Mouse (Mus musculus): ENCODE measurements at regions not wholly inside any gene's neighbourhood (a gene's known extent, or its start where the extent isn't known, plus 50 kb on each side); places are given as distances from the start of the nearest gene placed in this dataset.

DNA sequence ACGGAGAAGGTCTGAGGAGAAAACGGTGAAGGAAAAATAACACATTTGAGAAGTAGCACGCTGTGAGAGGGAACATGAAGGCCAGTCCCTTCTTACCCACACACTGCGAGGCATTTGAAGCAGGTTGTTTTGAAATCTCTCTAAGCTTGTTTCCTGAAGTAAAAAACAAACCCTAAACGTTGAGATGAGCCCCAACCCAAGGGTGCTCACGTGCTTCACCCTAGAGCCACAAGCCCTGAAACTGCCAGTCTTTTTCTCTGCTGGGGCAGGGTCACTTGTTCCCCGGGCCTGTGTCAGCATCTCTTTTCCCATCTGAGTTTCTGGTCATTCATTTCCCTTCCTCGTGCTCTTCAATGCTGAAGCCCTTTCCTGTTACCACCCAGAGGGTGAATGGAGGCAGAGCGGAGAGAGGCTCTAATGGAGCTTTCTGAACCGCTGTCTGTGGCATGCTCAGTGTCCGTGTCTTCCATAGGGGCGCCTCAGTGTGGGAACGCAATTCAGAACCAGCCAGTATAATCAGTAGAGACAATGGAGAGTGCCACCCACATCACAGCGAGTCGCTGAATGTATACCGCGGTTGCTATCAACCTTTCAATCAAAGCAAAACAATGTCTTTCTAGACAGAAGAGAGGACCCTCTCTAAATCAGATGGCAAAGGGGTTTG is 375.0 kb upstream of the Gm10131 start:
- TF ChIP-seq CTCF (IDR thresholded peaks at IDR 0.05; ENCODE audit: control insufficient read depth, insufficient read depth, insufficient replicate concordance, low read depth, low read length), result no peak
- no peak for TF ChIP-seq POLR2A (IDR thresholded peaks at IDR 0.05; ENCODE audit: control insufficient read depth, low read depth, low read length)
- no peak overlapping the region for H3K27ac ChIP-seq (ENCODE audit: control insufficient read depth, insufficient read depth, low read depth, low read length)

DNA sequence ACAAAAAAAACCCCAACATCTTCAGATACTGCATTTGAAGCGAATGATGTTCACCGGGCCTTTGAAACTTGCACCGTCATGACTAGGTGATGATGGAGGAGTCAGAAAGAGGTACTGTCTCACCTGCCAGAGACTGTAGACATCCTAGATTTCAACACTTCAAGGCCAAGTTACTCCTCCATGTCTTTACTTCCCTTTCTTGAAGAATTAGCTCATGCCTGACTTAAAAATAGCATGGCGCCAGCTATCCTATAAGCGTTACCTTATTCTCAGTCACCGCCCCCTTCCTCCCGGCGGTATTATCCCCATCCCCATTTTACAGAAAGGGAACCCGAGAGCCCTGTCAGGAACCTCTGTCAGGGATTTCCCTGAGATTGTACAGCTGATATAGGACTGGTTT is 374.4 kb upstream of the Gm10131 start:
- H3K4me1 ChIP-seq (ENCODE audit: control insufficient read depth, insufficient read depth, low read length), result no peaks in the 10 kb centered on the region
- H3K27me3 ChIP-seq (ENCODE audit: control insufficient read depth, insufficient read depth, low read length), result no peaks in the 10 kb centered on the region
- TF ChIP-seq POLR2A (IDR thresholded peaks at IDR 0.05; ENCODE audit: control insufficient read depth, low read depth, low read length) (no peak), CTCF (IDR thresholded peaks at IDR 0.05; ENCODE audit: control insufficient read depth, insufficient read depth, insufficient replicate concordance, low read depth, low read length) (no peak)
- H3K4me3 ChIP-seq (ENCODE audit: control insufficient read depth, low read depth, low read length), result no peak overlapping the region
- no peak overlapping the region for H3K27ac ChIP-seq (ENCODE audit: control insufficient read depth, insufficient read depth, low read depth, low read length)
- H3K36me3 ChIP-seq (ENCODE audit: control insufficient read depth, insufficient read depth, low read length), result no peaks in the 10 kb centered on the region

More for the DNA sequence above, 375.0 kb upstream of the Gm10131 start:
- no peak overlapping the region for H3K4me3 ChIP-seq (ENCODE audit: control insufficient read depth, low read depth, low read length)
- no peaks in the 10 kb centered on the region for H3K36me3 ChIP-seq (ENCODE audit: control insufficient read depth, insufficient read depth, low read length)
- H3K27me3 ChIP-seq (ENCODE audit: control insufficient read depth, insufficient read depth, low read length), result no peaks in the 10 kb centered on the region
- no peaks in the 10 kb centered on the region for H3K4me1 ChIP-seq (ENCODE audit: control insufficient read depth, insufficient read depth, low read length)

DNA sequence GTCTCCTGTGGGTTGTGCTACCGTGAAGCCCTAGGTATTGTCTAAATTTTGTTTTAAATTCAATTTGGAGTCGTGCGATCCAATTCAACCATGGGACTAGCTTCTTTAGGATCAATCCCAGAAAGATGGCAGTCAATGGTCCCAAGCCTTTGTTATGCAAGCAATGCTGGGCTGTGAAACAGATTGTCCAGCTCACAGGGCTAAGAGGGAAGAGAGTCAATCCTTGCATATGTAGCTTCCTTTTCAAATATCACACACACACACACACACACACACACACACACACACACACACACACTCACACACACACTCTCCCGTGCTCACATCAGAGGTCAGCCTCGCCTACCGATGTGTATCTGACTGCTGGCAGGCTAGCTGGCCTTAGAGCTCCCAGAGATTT is 373.8 kb upstream of the Gm10131 start:
- no peaks in the 10 kb centered on the region for H3K36me3 ChIP-seq (ENCODE audit: control insufficient read depth, insufficient read depth, low read length)
- no peak overlapping the region for H3K27ac ChIP-seq (ENCODE audit: control insufficient read depth, insufficient read depth, low read depth, low read length)
- TF ChIP-seq POLR2A (IDR thresholded peaks at IDR 0.05; ENCODE audit: control insufficient read depth, low read depth, low read length) (no peak), CTCF (IDR thresholded peaks at IDR 0.05; ENCODE audit: control insufficient read depth, insufficient read depth, insufficient replicate concordance, low read depth, low read length) (no peak)
- no peaks in the 10 kb centered on the region for H3K4me1 ChIP-seq (ENCODE audit: control insufficient read depth, insufficient read depth, low read length)
- no peaks in the 10 kb centered on the region for H3K27me3 ChIP-seq (ENCODE audit: control insufficient read depth, insufficient read depth, low read length)
- H3K4me3 ChIP-seq (ENCODE audit: control insufficient read depth, low read depth, low read length), result no peak overlapping the region

DNA sequence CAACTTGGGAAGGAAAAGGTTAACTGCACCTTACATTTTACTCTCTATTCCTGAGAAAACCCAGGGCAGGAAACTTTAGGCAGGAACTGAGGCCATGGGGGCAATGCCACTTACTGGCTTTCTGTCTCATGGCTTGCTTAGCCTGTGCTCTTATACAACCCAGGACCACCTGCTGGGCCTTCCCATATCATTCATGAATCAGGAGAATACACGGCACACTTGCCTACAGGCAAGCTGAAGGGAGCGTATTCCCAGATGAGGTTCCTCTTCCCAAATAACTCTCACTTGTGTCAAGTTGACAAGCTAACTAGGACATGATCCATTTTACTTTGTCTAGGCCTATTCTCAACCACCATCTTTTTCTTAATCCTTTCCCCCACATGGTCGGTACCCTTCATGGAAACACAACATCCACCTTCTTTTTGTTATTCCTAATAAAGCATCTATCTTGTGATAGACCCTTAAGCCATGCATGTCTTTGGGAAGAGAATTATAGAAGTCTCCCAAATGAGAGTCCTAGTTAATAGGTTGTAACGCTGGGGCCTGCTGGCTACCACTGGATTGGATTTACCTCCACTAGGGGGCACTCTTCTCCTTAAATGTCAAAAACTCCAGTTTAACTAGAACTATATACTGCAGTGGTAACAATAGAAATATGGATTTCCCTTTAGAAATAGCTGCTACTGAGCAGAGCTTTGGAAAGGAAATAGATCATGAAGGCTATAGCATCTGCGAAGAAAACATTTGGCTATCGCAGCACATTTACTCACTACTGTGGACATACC is 373.2 kb upstream of the Gm10131 start:
- Histone ChIP-seq H3K27me3 (ENCODE audit: control insufficient read depth, insufficient read depth, low read length) (no peaks in the 10 kb centered on the region), H3K27ac (ENCODE audit: control insufficient read depth, insufficient read depth, low read depth, low read length) (no peak overlapping the region), H3K4me1 (ENCODE audit: control insufficient read depth, insufficient read depth, low read length) (no peaks in the 10 kb centered on the region), H3K4me3 (ENCODE audit: control insufficient read depth, low read depth, low read length) (no peak overlapping the region), H3K36me3 (ENCODE audit: control insufficient read depth, insufficient read depth, low read length) (no peaks in the 10 kb centered on the region)
- TF ChIP-seq POLR2A (IDR thresholded peaks at IDR 0.05; ENCODE audit: control insufficient read depth, low read depth, low read length) (no peak), CTCF (IDR thresholded peaks at IDR 0.05; ENCODE audit: control insufficient read depth, insufficient read depth, insufficient replicate concordance, low read depth, low read length) (no peak)

DNA sequence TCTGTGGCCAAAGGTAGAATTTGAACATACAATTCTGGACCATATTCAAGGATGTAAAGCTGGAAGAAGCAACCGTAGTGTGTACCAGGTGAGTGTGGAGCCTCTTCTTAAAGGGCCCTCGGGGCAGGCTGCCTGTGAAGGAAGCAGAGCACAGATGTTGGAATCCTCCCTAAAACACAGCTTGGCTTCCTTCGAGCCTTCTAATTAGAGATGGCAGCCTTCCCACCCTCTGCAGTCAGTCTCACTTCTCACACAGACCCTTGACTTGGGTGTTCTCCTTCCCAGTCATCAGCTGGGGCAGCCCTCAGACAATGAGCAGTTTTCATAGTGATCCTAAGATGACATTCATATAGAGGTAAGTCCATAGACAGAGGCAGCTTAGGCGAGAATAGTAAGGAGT is 371.7 kb upstream of the Gm10131 start:
- TF ChIP-seq CTCF (IDR thresholded peaks at IDR 0.05; ENCODE audit: control insufficient read depth, insufficient read depth, insufficient replicate concordance, low read depth, low read length) (no peak), POLR2A (IDR thresholded peaks at IDR 0.05; ENCODE audit: control insufficient read depth, low read depth, low read length) (no peak)
- Histone ChIP-seq H3K4me3 (ENCODE audit: control insufficient read depth, low read depth, low read length) (no peak overlapping the region), H3K27ac (ENCODE audit: control insufficient read depth, insufficient read depth, low read depth, low read length) (no peak overlapping the region), H3K4me1 (ENCODE audit: control insufficient read depth, insufficient read depth, low read length) (no peaks in the 10 kb centered on the region), H3K27me3 (ENCODE audit: control insufficient read depth, insufficient read depth, low read length) (no peaks in the 10 kb centered on the region), H3K36me3 (ENCODE audit: control insufficient read depth, insufficient read depth, low read length) (no peaks in the 10 kb centered on the region)

DNA sequence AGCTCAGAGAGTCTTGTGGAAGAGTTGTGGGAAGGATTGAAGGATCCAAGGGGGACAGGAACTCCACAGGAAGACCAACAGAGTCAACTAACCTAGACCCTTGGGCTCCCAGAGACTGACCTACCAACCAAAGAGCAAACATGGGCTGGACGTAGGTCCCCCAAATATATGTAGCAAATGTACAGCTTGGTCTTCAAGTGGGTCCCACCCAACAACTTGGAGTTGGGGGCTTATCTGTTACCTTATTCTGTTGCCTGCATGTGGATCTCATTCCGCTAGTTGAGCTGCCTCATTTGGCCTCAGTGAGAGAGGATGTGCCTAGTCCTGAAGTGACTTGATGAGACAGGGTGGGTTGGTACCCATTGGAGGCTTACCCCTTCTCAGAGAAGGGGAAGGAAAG is 371.1 kb upstream of the Gm10131 start:
- H3K4me3 ChIP-seq (ENCODE audit: control insufficient read depth, low read depth, low read length), result no peak overlapping the region
- TF ChIP-seq CTCF (IDR thresholded peaks at IDR 0.05; ENCODE audit: control insufficient read depth, insufficient read depth, insufficient replicate concordance, low read depth, low read length), result no peak
- TF ChIP-seq POLR2A (IDR thresholded peaks at IDR 0.05; ENCODE audit: control insufficient read depth, low read depth, low read length), result no peak

DNA sequence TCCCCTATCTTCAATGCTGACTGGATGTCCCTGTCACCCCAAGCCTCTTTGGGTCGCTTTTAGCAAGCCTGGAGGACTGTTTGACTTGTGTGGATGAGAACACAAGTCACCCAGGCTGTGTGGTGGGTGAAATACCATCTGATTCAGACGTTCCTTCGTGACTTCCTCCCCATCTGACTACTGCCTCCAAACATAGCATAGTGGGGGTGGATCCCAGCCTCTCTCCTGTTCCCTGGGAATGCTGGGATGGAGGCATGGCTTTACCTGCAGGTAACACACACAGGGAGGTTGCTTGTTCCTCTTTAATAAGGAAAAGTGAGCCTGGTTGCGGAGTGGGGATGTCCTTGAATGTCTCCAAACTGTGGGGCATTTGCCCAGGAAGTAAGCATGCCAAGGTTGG is 369.0 kb upstream of the Gm10131 start:
- TF ChIP-seq POLR2A (IDR thresholded peaks at IDR 0.05; ENCODE audit: control insufficient read depth, low read depth, low read length), result no peak
- no peak for TF ChIP-seq CTCF (IDR thresholded peaks at IDR 0.05; ENCODE audit: control insufficient read depth, insufficient read depth, insufficient replicate concordance, low read depth, low read length)

More for the DNA sequence above, 371.1 kb upstream of the Gm10131 start:
- no peaks in the 10 kb centered on the region for H3K27me3 ChIP-seq (ENCODE audit: control insufficient read depth, insufficient read depth, low read length)
- H3K4me1 ChIP-seq (ENCODE audit: control insufficient read depth, insufficient read depth, low read length), result no peaks in the 10 kb centered on the region
- no peaks in the 10 kb centered on the region for H3K36me3 ChIP-seq (ENCODE audit: control insufficient read depth, insufficient read depth, low read length)
- no peak overlapping the region for H3K27ac ChIP-seq (ENCODE audit: control insufficient read depth, insufficient read depth, low read depth, low read length)

More for the DNA sequence above, 369.0 kb upstream of the Gm10131 start:
- Histone ChIP-seq H3K4me3 (ENCODE audit: control insufficient read depth, low read depth, low read length) (peak overlapping the region; percentile 78), H3K4me1 (ENCODE audit: control insufficient read depth, insufficient read depth, low read length) (no peaks in the 10 kb centered on the region), H3K27ac (ENCODE audit: control insufficient read depth, insufficient read depth, low read depth, low read length) (no peak overlapping the region), H3K36me3 (ENCODE audit: control insufficient read depth, insufficient read depth, low read length) (no peaks in the 10 kb centered on the region), H3K27me3 (ENCODE audit: control insufficient read depth, insufficient read depth, low read length) (no peaks in the 10 kb centered on the region)

All from testis, adult 2 months (tissue).